Mouse (Mus musculus): Measurements from ENCODE around the gene Cox5b. TPM values are rescaled to one million over a fixed set of nuclear protein-coding genes. Genes with fewer than 3 reads are reported as not detected.

The Cox5b gene
- total RNA-seq (2014; rRNA removed): 346 and 404 TPM in 2 replicates
- 977 and 1,021 TPM in 2 replicates for polyA plus RNA-seq (2015; fragmentation: Nextera tagmentation; extraction: Ambion mirVana)

DNA sequence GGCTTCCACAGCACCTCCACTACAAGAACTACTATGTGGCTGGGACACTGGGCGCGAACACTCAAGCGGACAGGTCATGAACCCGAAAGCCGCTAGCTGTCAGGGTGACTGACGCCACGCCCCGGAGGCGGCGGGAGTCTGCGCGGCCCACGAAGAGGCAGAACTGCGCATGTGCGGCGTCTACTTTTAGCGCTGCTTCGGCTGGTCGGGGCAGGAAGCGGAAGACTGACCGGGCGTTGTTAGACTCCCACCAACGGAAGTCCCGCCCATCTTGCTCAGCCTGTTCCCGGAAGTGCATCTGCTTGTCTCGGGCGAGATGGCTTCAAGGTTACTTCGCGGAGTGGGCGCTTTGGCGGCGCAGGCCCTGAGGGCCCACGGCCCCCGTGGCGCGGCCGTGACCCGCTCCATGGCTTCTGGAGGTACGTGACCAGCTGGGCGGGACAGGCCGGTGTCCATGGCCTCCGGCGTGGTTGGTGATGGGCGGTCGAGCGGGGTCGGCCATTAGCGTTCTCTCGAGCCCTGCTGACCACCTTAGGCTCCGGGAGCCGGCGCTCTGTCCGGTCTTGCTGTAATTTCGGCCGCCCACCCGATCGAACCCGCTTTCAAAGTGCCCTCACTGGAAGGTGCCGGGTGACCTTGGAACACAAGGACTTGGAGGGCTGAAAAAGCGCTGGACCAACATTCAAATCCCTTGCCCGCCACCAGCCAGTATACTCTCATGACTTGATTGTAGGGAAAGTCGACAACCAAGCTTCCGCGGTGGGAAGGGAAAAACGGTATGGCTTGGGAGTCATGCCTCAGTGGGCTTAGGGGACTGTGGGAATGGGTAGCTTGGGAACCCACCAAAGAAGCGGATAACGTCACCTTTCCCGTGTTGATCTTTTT is at the start of gene Cox5b:
Cox5b (plus strand) TSS at position 179 of the 885 bp plus-strand sequence.
- TF ChIP-seq CTCF (IDR thresholded peaks at IDR 0.05; ENCODE audit: low read depth): no peak
- Histone ChIP-seq H3K27ac (peak within 1 kb of the TSS; percentile 70), H3K9ac (replicated peaks; ENCODE audit: low read length) (peak within 1 kb of the TSS; percentile 78), H3K4me1 (ENCODE audit: insufficient read depth, low read length) (peaks cover 6% of the 10 kb centered on the region), H3K36me3 (ENCODE audit: insufficient read depth, low read length) (peaks cover 12% of the 10 kb centered on the region; the same call in 1 of the 2 replicates), H3K4me3 (ENCODE audit: low read length) (peak within 1 kb of the TSS; percentile 57), H3K9me3 (ENCODE audit: low read length) (no peaks in the 10 kb centered on the region), H3K27me3 (ENCODE audit: insufficient read depth, low read length) (no peaks in the 10 kb centered on the region), H3K4me2 (ENCODE audit: low read depth, low read length) (peak within 1 kb of the TSS; percentile 72)
- DNase-seq (ENCODE audit: low spot score) (peak; percentile 99), ATAC-seq (peak; percentile 96)
- under 1% methylated on average over 68 of the region's 68 CpGs for WGBS

GRCm38 (mm10) chr1:36643957-36644614 is 47.2 kb upstream of the Cox5b start:
- ATAC-seq (no peak), DNase-seq (ENCODE audit: low spot score) (no peak)
- no peaks in the 10 kb centered on the region for H3K36me3 ChIP-seq (ENCODE audit: insufficient read depth, low read length)
- no peak for TF ChIP-seq CTCF (IDR thresholded peaks at IDR 0.05; ENCODE audit: low read depth)
- WGBS: 87% methylated on average over 7 of the region's 7 CpGs
- no peaks in the 10 kb centered on the region for H3K27me3 ChIP-seq (ENCODE audit: insufficient read depth, low read length)
- no peak overlapping the region for H3K27ac ChIP-seq
- H3K4me1 ChIP-seq (ENCODE audit: insufficient read depth, low read length): peaks cover 8% of the 10 kb centered on the region; the same call in 1 of the 2 replicates
- H3K9ac ChIP-seq (replicated peaks; ENCODE audit: low read length): no peak overlapping the region
- H3K4me2 ChIP-seq (ENCODE audit: low read depth, low read length): no peak overlapping the region
- H3K4me3 ChIP-seq (ENCODE audit: low read length): no peak overlapping the region
- H3K9me3 ChIP-seq (ENCODE audit: low read length): no peaks in the 10 kb centered on the region

DNA sequence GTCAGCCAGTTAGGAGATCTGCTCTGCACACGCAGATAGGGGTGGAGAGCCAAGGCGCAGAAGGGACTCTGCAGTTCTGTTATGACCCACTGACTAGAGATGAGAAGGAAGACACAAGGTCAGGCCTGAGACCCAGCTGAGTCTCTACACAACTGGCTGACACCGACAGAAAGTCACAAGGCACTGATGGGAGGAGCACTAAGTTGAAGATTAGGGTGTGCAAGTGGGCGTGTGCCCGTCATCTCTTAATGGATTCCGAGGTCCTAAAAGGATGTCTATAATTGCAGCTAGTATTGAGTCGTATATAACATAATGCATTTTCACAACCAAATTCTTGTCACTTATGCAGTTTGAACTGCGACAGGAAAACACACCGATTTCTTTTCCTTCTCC is 46.6 kb upstream of the Cox5b start:
- WGBS: 90% methylated on average over 9 of the region's 9 CpGs

GRCm38 (mm10) chr1:36646285-36646684 is 45.0 kb upstream of the Cox5b start:
- Histone ChIP-seq H3K27ac (no peak overlapping the region), H3K4me1 (ENCODE audit: insufficient read depth, low read length) (peaks cover 8% of the 10 kb centered on the region; the same call in 1 of the 2 replicates), H3K9me3 (ENCODE audit: low read length) (no peaks in the 10 kb centered on the region), H3K36me3 (ENCODE audit: insufficient read depth, low read length) (no peaks in the 10 kb centered on the region), H3K4me3 (ENCODE audit: low read length) (no peak overlapping the region), H3K27me3 (ENCODE audit: insufficient read depth, low read length) (no peaks in the 10 kb centered on the region), H3K9ac (replicated peaks; ENCODE audit: low read length) (no peak overlapping the region), H3K4me2 (ENCODE audit: low read depth, low read length) (no peak overlapping the region)
- WGBS: 45% methylated on average over 3 of the region's 3 CpGs
- DNase-seq (ENCODE audit: low spot score): no peak
- TF ChIP-seq CTCF (IDR thresholded peaks at IDR 0.05; ENCODE audit: low read depth): no peak
- 0 out of 2 replicates have a peak, but pooled peaks have one; percentile 29 for ATAC-seq

More for the DNA sequence above, 46.6 kb upstream of the Cox5b start:
- Histone ChIP-seq H3K4me1 (ENCODE audit: insufficient read depth, low read length) (peaks cover 8% of the 10 kb centered on the region; the same call in 1 of the 2 replicates), H3K4me3 (ENCODE audit: low read length) (no peak overlapping the region), H3K27me3 (ENCODE audit: insufficient read depth, low read length) (no peaks in the 10 kb centered on the region), H3K36me3 (ENCODE audit: insufficient read depth, low read length) (no peaks in the 10 kb centered on the region), H3K27ac (no peak overlapping the region), H3K9ac (replicated peaks; ENCODE audit: low read length) (no peak overlapping the region), H3K9me3 (ENCODE audit: low read length) (no peaks in the 10 kb centered on the region), H3K4me2 (ENCODE audit: low read depth, low read length) (no peak overlapping the region)
- no peak for ATAC-seq
- TF ChIP-seq CTCF (IDR thresholded peaks at IDR 0.05; ENCODE audit: low read depth): no peak
- no peak for DNase-seq (ENCODE audit: low spot score)

DNA sequence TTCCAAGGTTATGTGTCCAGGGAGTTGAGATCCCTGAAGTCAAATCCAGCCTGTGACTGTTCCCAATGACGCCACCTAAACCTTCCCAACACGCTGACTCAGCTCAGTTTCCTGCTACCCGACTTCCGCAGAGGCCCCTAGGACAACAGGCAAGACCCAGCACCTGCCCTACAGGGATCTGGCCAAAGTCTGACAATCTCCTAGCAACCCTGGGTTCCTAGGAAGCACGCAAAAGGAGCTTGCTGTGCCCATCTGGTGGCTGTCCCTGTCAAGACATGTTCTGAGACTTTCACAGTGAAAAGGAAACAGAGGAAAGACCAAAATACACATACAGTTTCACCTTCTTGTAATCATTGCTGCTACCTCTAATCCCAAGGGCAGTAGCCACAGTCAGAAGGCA is 43.6 kb upstream of the Cox5b start:
- Histone ChIP-seq H3K4me1 (ENCODE audit: insufficient read depth, low read length) (peaks cover 8% of the 10 kb centered on the region; the same call in 1 of the 2 replicates), H3K9me3 (ENCODE audit: low read length) (no peaks in the 10 kb centered on the region), H3K9ac (replicated peaks; ENCODE audit: low read length) (no peak overlapping the region), H3K27ac (no peak overlapping the region), H3K4me2 (ENCODE audit: low read depth, low read length) (no peak overlapping the region), H3K36me3 (ENCODE audit: insufficient read depth, low read length) (no peaks in the 10 kb centered on the region), H3K4me3 (ENCODE audit: low read length) (no peak overlapping the region), H3K27me3 (ENCODE audit: insufficient read depth, low read length) (no peaks in the 10 kb centered on the region)
- TF ChIP-seq CTCF (IDR thresholded peaks at IDR 0.05; ENCODE audit: low read depth): 0 out of 2 replicates have a peak, but pooled peaks have one; percentile 12
- DNase-seq (ENCODE audit: low spot score): peak; percentile 23
- no peak for ATAC-seq
- WGBS: 35% methylated on average over 5 of the region's 5 CpGs

DNA sequence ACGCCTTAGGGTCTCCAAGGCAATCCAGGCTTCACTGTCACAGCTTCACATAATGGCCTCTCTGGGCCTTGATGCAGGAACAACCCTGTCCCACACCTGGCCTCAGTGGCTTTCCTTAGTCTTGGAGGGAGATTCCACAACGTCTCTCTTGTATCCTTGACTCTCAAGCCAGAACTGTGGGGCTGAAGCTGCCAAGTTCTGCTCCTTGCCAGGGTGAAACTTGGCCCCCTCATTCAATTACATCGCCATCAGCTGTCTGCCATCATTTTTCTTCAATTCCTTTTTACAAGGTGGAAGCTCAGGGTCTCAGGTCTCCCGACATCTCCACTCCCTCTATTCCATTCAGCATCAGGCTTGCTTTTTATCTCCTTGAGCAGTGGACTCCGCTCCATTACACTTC is 36.2 kb upstream of the Cox5b start:
- TF ChIP-seq CTCF (IDR thresholded peaks at IDR 0.05; ENCODE audit: low read depth): no peak
- no peak overlapping the region for H3K27ac ChIP-seq
- 77% methylated on average over 5 of the region's 5 CpGs for WGBS

More for the DNA sequence above, 36.2 kb upstream of the Cox5b start:
- Histone ChIP-seq H3K9me3 (ENCODE audit: low read length) (no peaks in the 10 kb centered on the region), H3K9ac (replicated peaks; ENCODE audit: low read length) (no peak overlapping the region), H3K27me3 (ENCODE audit: insufficient read depth, low read length) (no peaks in the 10 kb centered on the region), H3K4me3 (ENCODE audit: low read length) (no peak overlapping the region), H3K36me3 (ENCODE audit: insufficient read depth, low read length) (no peaks in the 10 kb centered on the region), H3K4me1 (ENCODE audit: insufficient read depth, low read length) (no peaks in the 10 kb centered on the region), H3K4me2 (ENCODE audit: low read depth, low read length) (no peak overlapping the region)
- DNase-seq (ENCODE audit: low spot score): no peak
- no peak for ATAC-seq
